Mouse (Mus musculus) olfactory bulb, adult 2 months (tissue): ENCODE results near the gene Gm6614.

ENCODE experiments used
- CTCF ChIP-seq: fragments of 200-500 bp; IDR thresholded peaks from 2 replicates; pipeline ENCODE4 v1.5.1; 2012; ENCODE audit warnings: low read depth, mild to moderate bottlenecking, low read length, moderate library complexity; ENCODE audit not compliant: insufficient read depth
- POLR2A ChIP-seq: fragments of 200-500 bp; IDR thresholded peaks from 2 replicates; pipeline ENCODE4 v1.6.1; 2012; ENCODE audit warnings: mild to moderate bottlenecking, low read depth, low read length, moderate library complexity; ENCODE audit not compliant: insufficient read depth

- TF ChIP-seq CTCF: no peak
- no peak for TF ChIP-seq POLR2A
Measured at GRCm38 (mm10) chr6:141986772-141987171, 24.4 kb downstream of the Gm6614 start.
